Mouse (Mus musculus) layer of hippocampus, adult 8-10 months (tissue): ENCODE measurements around the gene Gm5244. TPM values are rescaled to one million over a fixed set of nuclear protein-coding genes. Genes with fewer than 3 reads are reported as not detected.

ENCODE experiments used
- total RNA-seq, 4 experiments: library from RNA; stranded (reverse); gene quantifications; 2 replicates each; pipeline ENCODE4 v1.2.4; 2022

Gene Gm5244
- total RNA-seq, 4 experiments from 2014 or later: not detected

Other genes starting within 250 kb of the Gm5244 start
- gene Gm4952, start 246.7 kb upstream of the Gm5244 start, total RNA-seq: not detected
- gene Glyat, start 213.4 kb upstream of the Gm5244 start, total RNA-seq: under 1 TPM in 3 of 4 experiments, not detected in 1; 0.11 to 0.32 (median 0.16) TPM
- gene Olfr1442, start 176.2 kb upstream of the Gm5244 start, total RNA-seq: not detected
- not detected for gene Olfr1443, start 168.6 kb upstream of the Gm5244 start, total RNA-seq
- gene Keg1, start 150.9 kb upstream of the Gm5244 start, total RNA-seq: not detected
- gene Cntf, start 81.0 kb upstream of the Gm5244 start, total RNA-seq: 1 to 10 TPM; 4.0 to 4.9 (median 4.6) TPM
- gene Zfp91, start 50.6 kb upstream of the Gm5244 start, total RNA-seq: 10 to 100 TPM; 87.1 to 94.7 (median 90.9) TPM
- 1 to 10 TPM; 1.4 to 6.1 (median 2.7) TPM for gene Lpxn, start 50.5 kb upstream of the Gm5244 start, total RNA-seq
- gene Olfr1444, start 10.6 kb downstream of the Gm5244 start, total RNA-seq: not detected
- not detected for gene Olfr1445, start 37.2 kb downstream of the Gm5244 start, total RNA-seq
- gene Olfr1446, start 46.8 kb downstream of the Gm5244 start, total RNA-seq: not detected
- not detected for gene Olfr1447, start 57.1 kb downstream of the Gm5244 start, total RNA-seq
- not detected for gene Olfr1448, start 77.7 kb downstream of the Gm5244 start, total RNA-seq
- not detected for gene Olfr1449, start 84.2 kb downstream of the Gm5244 start, total RNA-seq
- gene Olfr1450, start 103.6 kb downstream of the Gm5244 start, total RNA-seq: not detected
- not detected for gene Olfr1451, start 148.3 kb downstream of the Gm5244 start, total RNA-seq
- not detected for gene Olfr1453, start 181.6 kb downstream of the Gm5244 start, total RNA-seq
- not detected for gene Olfr1454, start 213.9 kb downstream of the Gm5244 start, total RNA-seq